Mouse (Mus musculus): ENCODE measurements around the gene Sarm1. TPM values are rescaled to one million over a fixed set of nuclear protein-coding genes. Genes with fewer than 3 reads are reported as not detected.

The Sarm1 gene
- total and polyA plus RNA-seq, 3 experiments: 0.50 to 1.1 (median 0.55) TPM

DNA sequence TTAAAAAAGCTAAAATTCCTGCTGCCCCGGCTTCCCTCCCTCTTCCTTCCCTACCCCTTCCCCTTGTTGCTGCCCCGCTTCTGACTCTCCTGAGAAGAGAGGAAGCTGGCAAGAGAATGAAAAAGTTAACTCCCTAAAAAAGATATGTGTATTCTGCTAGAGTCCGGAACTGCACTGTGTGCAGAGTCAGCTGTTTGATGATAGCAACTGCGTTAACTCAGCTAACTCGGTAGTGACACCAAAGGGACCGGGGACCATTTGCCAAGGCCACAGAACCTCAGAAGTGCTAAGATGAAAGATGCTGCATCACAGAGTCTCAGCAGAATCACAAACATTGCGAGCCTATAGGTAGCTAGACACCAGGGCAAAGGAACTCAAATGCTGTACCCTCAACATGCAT is 30.0 kb downstream of the Sarm1 start:
- Histone ChIP-seq H3K27me3 (replicated peaks) (peaks cover 2% of the 10 kb centered on the region), H3K9ac (ENCODE audit: insufficient read depth, low read depth) (no peak overlapping the region), H3K79me2 (replicated peaks; ENCODE audit: control insufficient read depth, extremely low read depth, insufficient read depth, poor library complexity, severe bottlenecking) (no peaks in the 10 kb centered on the region), H3K27ac (ENCODE audit: insufficient read depth, low read depth) (no peak overlapping the region), H3K9me3 (replicated peaks; ENCODE audit: low read length) (no peaks in the 10 kb centered on the region), H3K36me3 (replicated peaks in 1 of 2; ENCODE audit: control insufficient read depth in 1 of 2, insufficient read depth in 1 of 2, low read length in 1 of 2) (peaks cover 0 to 2% of the 10 kb centered on the region in 2 experiments), H3K4me2 (ENCODE audit: insufficient read depth, low read depth, poor library complexity, severe bottlenecking) (no peak overlapping the region), H3K4me3 (replicated peaks in 1 of 3; ENCODE audit: low read depth in 2 of 3, low read length in 2 of 3, poor library complexity in 1 of 3) (no peak overlapping the region), H3K4me1 (ENCODE audit: control insufficient read depth in 1 of 2, insufficient read depth in 2 of 2) (peaks cover 7 to 14% of the 10 kb centered on the region in 2 experiments)
- in situ Hi-C loops (cut with MboI; ENCODE audit: low pct_ligation_motif_present, low pct_unique_long_range_greater_than_20kb, low sequenced_read_pairs): no loop called here
- TF ChIP-seq RCOR1 (conservative IDR thresholded peaks at IDR 0.05; ENCODE audit: low read depth, low read length): no peak
- dilution Hi-C loops (cut with MboI; ENCODE audit: extremely low pct_ligation_motif_present, extremely low pct_unique_long_range_greater_than_20kb, low sequenced_read_pairs): no loop called here
- DNase-seq (ENCODE audit: extremely low read depth): no peak

DNA sequence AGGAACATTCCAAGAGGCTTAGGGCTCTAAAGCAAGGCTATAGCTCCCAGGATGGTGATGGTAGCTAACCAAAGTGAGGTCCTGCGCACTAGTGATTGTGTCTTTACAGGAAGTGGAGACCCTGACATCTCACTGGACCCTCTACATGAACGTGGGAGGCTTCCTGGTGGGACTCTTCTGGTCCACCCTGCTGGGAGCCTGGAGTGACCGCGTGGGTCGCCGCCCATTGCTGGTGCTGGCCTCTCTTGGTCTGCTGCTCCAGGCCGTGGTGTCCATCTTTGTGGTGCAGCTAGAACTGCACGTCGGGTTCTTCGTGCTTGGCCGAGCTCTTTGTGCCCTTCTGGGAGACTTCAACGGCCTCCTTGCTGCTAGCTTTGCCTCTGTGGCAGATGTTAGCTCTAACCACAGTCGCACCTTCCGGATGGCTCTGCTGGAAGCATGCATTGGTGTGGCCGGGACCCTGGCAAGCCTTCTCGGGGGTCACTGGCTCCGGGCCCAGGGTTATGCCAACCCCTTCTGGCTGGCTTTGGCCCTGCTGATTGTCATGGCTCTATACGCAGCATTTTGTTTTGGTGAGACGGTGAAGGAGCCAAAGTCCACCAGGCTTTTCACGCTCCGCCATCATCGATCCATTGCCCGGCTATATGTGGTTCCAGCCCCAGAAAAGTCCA is 31.2 kb downstream of the Sarm1 start:
- Histone ChIP-seq H3K27me3 (replicated peaks) (peaks cover 2% of the 10 kb centered on the region), H3K4me2 (ENCODE audit: insufficient read depth, low read depth, poor library complexity, severe bottlenecking) (peak overlapping the region; percentile 24), H3K79me2 (replicated peaks; ENCODE audit: control insufficient read depth, extremely low read depth, insufficient read depth, poor library complexity, severe bottlenecking) (no peaks in the 10 kb centered on the region), H3K27ac (ENCODE audit: insufficient read depth, low read depth) (no peak overlapping the region), H3K9ac (ENCODE audit: insufficient read depth, low read depth) (peak overlapping the region; percentile 89; the same call in 1 of the 2 replicates), H3K9me3 (replicated peaks; ENCODE audit: low read length) (peaks cover 8% of the 10 kb centered on the region), H3K36me3 (replicated peaks in 1 of 2; ENCODE audit: control insufficient read depth in 1 of 2, insufficient read depth in 1 of 2, low read length in 1 of 2) (peaks cover 0 to 1% of the 10 kb centered on the region in 2 experiments), H3K4me3 (replicated peaks in 1 of 3; ENCODE audit: low read depth in 2 of 3, low read length in 2 of 3, poor library complexity in 1 of 3) (peak overlapping the region; percentile 67 to 85 (median 84)), H3K4me1 (ENCODE audit: control insufficient read depth in 1 of 2, insufficient read depth in 2 of 2) (peaks cover 7 to 14% of the 10 kb centered on the region in 2 experiments)
- in situ Hi-C loops (cut with MboI; ENCODE audit: low pct_ligation_motif_present, low pct_unique_long_range_greater_than_20kb, low sequenced_read_pairs) (no loop called here), dilution Hi-C loops (cut with MboI; ENCODE audit: extremely low pct_ligation_motif_present, extremely low pct_unique_long_range_greater_than_20kb, low sequenced_read_pairs) (no loop called here)
- no peak for DNase-seq (ENCODE audit: extremely low read depth)
- TF ChIP-seq ELF1 (IDR thresholded peaks at IDR 0.05; ENCODE audit: low read depth, low read length) (peak; percentile 35; the same call in 1 of the 2 replicates), PAX5 (IDR thresholded peaks at IDR 0.05; ENCODE audit: low read length) (no peak)

DNA sequence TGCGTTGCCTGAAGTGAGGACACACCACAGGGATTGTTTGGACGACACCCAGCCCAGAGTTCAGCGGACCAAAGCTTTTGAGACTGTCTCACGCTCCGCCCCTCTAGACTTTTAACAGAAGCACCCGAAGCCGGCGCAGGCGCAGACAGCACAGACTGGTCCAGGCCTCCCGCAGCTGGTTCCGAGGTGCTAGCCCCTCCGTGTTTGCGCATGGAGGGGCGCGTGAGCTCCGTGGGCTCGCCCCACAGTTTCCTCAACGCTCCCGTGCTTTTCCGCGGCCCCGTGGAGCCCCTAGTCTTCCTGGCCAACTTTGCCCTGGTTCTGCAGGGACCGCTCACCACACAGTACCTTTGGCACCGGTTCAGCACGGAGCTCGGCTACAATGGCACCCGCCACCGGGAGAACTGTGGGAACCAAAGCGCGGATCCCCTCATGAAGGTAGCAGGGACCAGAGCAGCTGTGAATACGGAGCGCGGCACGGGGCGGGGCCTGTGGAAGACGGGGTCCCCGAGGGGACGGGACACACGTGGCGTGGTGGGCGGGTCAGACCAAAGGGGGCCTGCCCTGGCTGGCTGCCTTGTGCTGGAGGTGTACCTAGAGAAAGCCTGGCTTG is 31.9 kb downstream of the Sarm1 start, which contains the start of gene Slc46a1:
Slc46a1 (plus strand) TSS at position 130 of the 613 bp plus-strand sequence.
- no peaks in the 10 kb centered on the region for H3K36me3 ChIP-seq (replicated peaks in 1 of 2; ENCODE audit: control insufficient read depth in 1 of 2, insufficient read depth in 1 of 2, low read length in 1 of 2)
- H3K79me2 ChIP-seq (replicated peaks; ENCODE audit: control insufficient read depth, extremely low read depth, insufficient read depth, poor library complexity, severe bottlenecking): no peaks in the 10 kb centered on the region
- peaks cover 8% of the 10 kb centered on the region for H3K9me3 ChIP-seq (replicated peaks; ENCODE audit: low read length)
- peak within 1 kb of the TSS; percentile 19; the same call in 1 of the 2 replicates for H3K27ac ChIP-seq (ENCODE audit: insufficient read depth, low read depth)
- peaks cover 7 to 14% of the 10 kb centered on the region in 2 experiments for H3K4me1 ChIP-seq (ENCODE audit: control insufficient read depth in 1 of 2, insufficient read depth in 2 of 2)
- dilution Hi-C loops (cut with MboI; ENCODE audit: extremely low pct_ligation_motif_present, extremely low pct_unique_long_range_greater_than_20kb, low sequenced_read_pairs): no loop called here
- H3K4me2 ChIP-seq (ENCODE audit: insufficient read depth, low read depth, poor library complexity, severe bottlenecking): peak within 1 kb of the TSS; percentile 24
- peaks cover 2% of the 10 kb centered on the region for H3K27me3 ChIP-seq (replicated peaks)
- peak within 1 kb of the TSS; percentile 67 to 85 (median 84) for H3K4me3 ChIP-seq (replicated peaks in 1 of 3; ENCODE audit: low read depth in 2 of 3, low read length in 2 of 3, poor library complexity in 1 of 3)
- H3K9ac ChIP-seq (ENCODE audit: insufficient read depth, low read depth): peak within 1 kb of the TSS; percentile 89
- in situ Hi-C loops (cut with MboI; ENCODE audit: low pct_ligation_motif_present, low pct_unique_long_range_greater_than_20kb, low sequenced_read_pairs): no loop called here
- DNase-seq (ENCODE audit: extremely low read depth): peak; percentile 92
- TF ChIP-seq MAFK (IDR thresholded peaks at IDR 0.05; ENCODE audit: insufficient replicate concordance, low read length) (no peak), ZNF384 (IDR thresholded peaks at IDR 0.05; ENCODE audit: low read depth, low read length) (no peak), ZC3H11A (IDR thresholded peaks at IDR 0.05; ENCODE audit: low read depth, low read length) (no peak), CTCF (conservative IDR thresholded peaks at IDR 0.05 in 1 of 2, IDR thresholded peaks at IDR 0.05 in 1 of 2; ENCODE audit: low read depth in 2 of 2, low read length in 2 of 2) (no peak), USF1 (IDR thresholded peaks at IDR 0.05; ENCODE audit: low read depth, low read length) (peak; percentile 68), RCOR1 (conservative IDR thresholded peaks at IDR 0.05; ENCODE audit: low read depth, low read length) (no peak), ZKSCAN1 (IDR thresholded peaks at IDR 0.05; ENCODE audit: borderline replicate concordance, low read depth, low read length) (no peak), GABPA (IDR thresholded peaks at IDR 0.05; ENCODE audit: insufficient replicate concordance, low read depth, low read length) (no peak), HCFC1 (IDR thresholded peaks at IDR 0.05; ENCODE audit: low read depth, low read length) (no peak), MAZ (IDR thresholded peaks at IDR 0.05; ENCODE audit: low read depth, low read length) (no peak), MYC (IDR thresholded peaks at IDR 0.05; ENCODE audit: low read depth, low read length) (peak; percentile 72; the same call in 1 of the 2 replicates), BHLHE40 (IDR thresholded peaks at IDR 0.05; ENCODE audit: low read depth, low read length) (0 out of 2 replicates have a peak, but pooled peaks have one; percentile 49), EP300 (IDR thresholded peaks at IDR 0.05; ENCODE audit: low read length) (no peak), IRF4 (IDR thresholded peaks at IDR 0.05; ENCODE audit: low read depth, low read length) (no peak), UBTF (IDR thresholded peaks at IDR 0.05; ENCODE audit: low read depth, low read length) (no peak), TCF12 (IDR thresholded peaks at IDR 0.05; ENCODE audit: low read depth, low read length) (peak; percentile 44; the same call in 1 of the 2 replicates), PAX5 (IDR thresholded peaks at IDR 0.05; ENCODE audit: low read length) (no peak), USF2 (conservative IDR thresholded peaks at IDR 0.05; ENCODE audit: low read depth, low read length) (no peak; the same call in 1 of the 2 replicates), TBP (conservative IDR thresholded peaks at IDR 0.05; ENCODE audit: low read depth, low read length) (0 out of 2 replicates have a peak, but pooled peaks have one; percentile 55), ELF1 (IDR thresholded peaks at IDR 0.05; ENCODE audit: low read depth, low read length) (no peak), NRF1 (IDR thresholded peaks at IDR 0.05; ENCODE audit: low read depth, low read length) (peak; percentile 95), ZMIZ1 (IDR thresholded peaks at IDR 0.05; ENCODE audit: low read depth, low read length) (no peak)

Data from CH12.LX (cell line).